Mouse (Mus musculus): Measurements from ENCODE around the gene Nt5e.

Nt5e gene

GRCm38 (mm10) chr9:88342701-88343100 lies 15.7 kb downstream of the Nt5e start:
- no peak for DNase-seq (ENCODE audit: extremely low read depth, low read depth, low spot score)

- DNase-seq (ENCODE audit: extremely low read depth, low read depth, low spot score): no peak
Measured at GRCm38 (mm10) chr9:88344424-88344823, 17.4 kb downstream of the Nt5e start.

DNA sequence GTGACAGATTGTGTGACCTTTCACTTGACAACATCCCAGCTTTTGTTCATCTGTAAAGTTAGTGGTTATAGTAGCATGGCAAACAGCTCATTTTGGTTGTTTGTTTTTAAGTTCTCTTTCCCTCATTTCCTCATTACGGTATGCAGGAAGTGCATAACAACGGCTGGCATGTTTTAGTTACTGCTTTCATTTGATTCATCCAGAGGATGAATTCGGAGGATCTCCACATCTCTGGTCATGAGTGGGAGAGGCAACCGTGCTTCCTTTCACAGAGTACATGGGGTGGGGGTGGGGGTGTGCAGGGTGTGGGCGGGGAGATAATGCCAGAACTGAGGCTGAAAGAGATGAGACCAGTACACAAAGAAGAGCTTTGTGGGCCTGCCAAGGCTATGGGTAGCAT lies 19.9 kb downstream of the Nt5e start:
- DNase-seq (ENCODE audit: extremely low read depth, low read depth, low spot score): no peak

GRCm38 (mm10) chr9:88348623-88349022 lies 21.6 kb downstream of the Nt5e start:
- no peak for DNase-seq (ENCODE audit: extremely low read depth, low read depth, low spot score)

GRCm38 (mm10) chr9:88350317-88350716 lies 23.3 kb downstream of the Nt5e start:
- DNase-seq (ENCODE audit: extremely low read depth, low read depth, low spot score): no peak

DNA sequence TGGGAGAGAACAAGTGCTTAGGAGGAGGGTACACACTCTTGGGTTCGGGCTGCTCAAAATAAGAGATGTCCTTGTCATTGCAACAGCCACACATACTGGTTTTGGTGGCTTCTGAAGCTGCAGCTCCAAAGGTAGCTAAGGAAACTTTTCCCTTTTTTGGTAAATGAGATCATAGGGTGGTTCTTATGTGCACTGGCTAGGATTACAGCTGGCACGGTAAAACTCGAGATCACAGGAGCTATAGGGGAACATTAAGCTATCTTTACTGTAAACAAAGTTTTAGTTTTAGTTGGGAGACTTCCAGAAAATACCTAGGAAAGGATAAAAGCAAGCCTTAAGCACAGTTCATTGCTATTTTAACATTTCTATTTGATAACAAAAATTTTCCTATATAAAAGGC lies 24.2 kb downstream of the Nt5e start:
- DNase-seq (ENCODE audit: extremely low read depth, low read depth, low spot score): no peak

- no peak for DNase-seq (ENCODE audit: extremely low read depth, low read depth, low spot score)
Measured at GRCm38 (mm10) chr9:88352741-88353140, 25.7 kb downstream of the Nt5e start.

DNA sequence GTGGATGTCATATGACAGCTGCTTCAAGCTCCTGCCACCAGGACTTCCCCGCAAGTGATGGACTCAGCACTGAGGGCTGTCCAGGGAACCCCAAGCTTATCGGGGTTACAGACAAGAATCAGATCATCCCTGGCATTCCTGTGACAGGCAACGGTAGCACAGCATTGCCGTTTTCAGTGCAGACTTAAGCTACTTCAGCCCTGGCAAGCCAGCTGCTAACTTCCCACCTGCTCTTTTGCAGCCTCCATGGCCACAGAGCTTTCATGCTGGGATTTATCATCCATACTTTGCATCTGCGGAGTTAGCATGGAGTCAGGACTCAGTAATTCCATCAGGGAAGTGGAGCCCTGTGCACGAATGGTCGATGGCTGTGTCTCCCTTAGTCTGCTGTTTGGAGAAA lies 26.5 kb downstream of the Nt5e start:
- DNase-seq (ENCODE audit: extremely low read depth, low read depth, low spot score): no peak

- DNase-seq (ENCODE audit: extremely low read depth, low read depth, low spot score): no peak
Measured at GRCm38 (mm10) chr9:88357173-88357572, 30.2 kb downstream of the Nt5e start.

DNA sequence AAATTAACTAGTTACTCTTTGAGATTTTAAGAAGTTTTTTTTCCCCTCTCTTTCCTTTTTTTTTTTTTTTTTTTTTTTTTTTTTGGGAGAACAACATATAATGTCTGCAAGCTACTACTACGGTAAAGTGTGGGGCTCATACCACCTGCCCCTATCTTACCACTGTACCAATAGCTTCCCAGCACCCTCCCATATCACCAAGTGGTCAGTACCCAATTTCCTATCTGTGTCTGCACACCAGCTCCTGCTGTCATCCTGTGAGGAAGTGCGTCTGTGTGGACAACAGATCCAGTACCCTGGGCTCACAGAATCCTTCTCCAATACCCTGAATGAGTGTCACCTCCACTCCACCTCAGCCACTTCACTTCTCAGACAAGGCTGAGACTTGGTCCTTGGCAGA lies 32.1 kb downstream of the Nt5e start:
- DNase-seq (ENCODE audit: extremely low read depth, low read depth, low spot score): no peak

DNA sequence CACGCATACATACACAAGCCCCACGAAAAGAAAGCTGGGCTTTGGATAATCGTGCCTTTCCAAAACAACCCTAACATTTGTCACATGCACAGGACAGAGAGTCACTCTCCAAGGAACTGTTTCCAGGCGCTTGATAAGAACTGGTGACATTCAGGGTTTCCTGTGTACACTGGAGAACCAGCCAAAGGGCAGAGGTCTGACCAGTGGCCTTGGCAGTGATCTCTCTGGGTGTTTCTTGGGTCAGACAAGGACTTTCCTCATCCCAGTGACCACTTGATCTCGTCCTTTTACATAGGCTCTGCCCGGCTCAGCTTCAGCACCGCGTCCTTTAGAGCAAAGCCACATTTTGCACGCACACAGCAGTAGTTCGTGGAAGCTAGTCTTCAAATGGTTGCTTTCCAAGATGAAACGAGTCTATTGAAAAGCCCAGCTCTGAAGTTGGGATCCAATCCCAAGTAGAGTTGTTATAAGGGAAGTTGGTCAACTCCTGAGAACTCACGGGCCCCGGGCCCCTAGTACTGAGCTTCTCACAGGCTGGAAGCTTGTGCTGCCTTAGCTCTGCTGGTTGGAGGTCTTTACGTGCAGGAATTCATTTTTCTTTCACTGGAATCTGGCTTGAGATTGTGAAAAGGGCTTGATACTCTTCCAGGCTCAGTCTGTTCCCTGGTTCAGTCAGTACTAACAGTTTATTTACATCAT lies 34.4 kb downstream of the Nt5e start:
- DNase-seq (ENCODE audit: extremely low read depth, low read depth, low spot score): no peak

DNA sequence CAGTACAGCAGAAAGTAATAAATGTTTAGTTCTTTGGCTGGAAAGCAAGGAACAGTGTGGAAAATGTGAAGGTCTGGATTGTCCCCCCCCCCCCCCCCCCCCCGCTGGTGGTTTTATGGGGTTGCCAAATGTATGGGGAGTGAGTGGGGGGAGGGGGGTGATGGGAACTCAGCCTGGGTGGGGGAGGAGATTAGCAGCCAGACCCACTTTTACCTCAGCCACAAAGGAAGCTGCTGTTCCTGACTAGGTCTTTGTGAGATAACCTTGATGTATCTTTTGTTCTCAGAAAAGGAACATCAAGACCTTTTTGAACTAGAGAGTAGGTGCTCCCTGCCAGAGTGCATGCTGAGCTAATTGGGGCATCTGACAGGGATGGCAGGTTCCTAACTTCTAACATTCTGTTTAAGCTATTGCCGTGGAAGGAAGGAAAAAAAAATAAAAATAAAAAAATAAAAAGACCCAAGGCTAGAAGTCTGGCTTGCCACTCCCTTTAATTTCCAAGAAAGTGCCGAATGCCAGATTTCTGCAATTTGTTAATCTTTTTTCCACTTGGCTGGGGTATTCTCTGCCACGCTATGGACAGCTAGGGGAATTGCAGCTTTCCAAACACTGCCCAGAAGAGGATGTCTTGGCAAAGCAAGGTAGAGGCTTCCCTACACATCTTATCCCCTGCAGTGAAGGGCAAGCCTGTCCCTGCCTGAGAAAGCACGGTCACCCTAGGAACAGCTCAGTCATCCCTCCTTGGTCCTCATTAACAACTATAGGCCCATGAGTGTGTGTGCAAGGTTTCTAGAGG lies 35.3 kb downstream of the Nt5e start:
- no peak for DNase-seq (ENCODE audit: extremely low read depth, low read depth, low spot score)

DNA sequence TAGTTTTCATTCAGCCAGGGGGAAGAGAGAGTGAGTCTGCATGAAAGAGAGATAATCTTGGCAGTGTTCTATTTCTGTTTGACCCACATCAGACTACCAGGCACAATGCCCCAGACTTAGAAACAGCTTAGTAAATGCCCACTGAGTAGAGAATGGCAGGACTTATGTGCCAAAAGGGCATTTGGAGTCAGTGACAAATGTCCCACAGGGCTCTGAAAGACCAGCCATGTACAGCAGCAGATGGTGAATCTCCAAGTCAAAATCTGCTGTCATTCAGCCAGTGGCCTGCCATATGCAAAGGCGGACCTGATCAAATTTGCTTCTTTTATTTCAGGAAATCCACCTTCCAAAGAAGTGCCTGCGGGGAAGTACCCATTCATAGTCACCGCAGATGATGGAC lies 36.1 kb downstream of the Nt5e start:
- DNase-seq (ENCODE audit: extremely low read depth, low read depth, low spot score): no peak

GRCm38 (mm10) chr9:88366308-88366707 lies 39.3 kb downstream of the Nt5e start:
- no peak for DNase-seq (ENCODE audit: extremely low read depth, low read depth, low spot score)

DNA sequence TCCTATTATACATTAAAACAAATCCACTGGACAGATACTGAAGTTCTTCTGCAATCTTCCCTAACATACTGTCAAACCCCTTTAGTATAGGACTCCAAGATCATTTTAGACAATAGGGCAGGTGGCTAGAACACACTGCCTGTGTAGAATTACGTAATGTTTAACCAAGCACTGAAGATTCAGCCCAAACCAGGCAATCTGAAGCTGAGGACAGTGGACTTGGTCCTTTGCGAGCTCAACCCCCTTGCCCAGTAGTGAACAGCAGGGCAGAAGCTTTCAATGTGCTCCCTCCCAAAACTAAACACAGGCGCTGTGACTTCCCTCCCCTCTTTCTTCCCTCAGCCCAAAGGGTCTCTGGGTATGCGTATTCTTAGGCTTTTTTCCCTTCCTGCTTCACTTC lies 39.8 kb downstream of the Nt5e start:
- DNase-seq (ENCODE audit: extremely low read depth, low read depth, low spot score): no peak

DNA sequence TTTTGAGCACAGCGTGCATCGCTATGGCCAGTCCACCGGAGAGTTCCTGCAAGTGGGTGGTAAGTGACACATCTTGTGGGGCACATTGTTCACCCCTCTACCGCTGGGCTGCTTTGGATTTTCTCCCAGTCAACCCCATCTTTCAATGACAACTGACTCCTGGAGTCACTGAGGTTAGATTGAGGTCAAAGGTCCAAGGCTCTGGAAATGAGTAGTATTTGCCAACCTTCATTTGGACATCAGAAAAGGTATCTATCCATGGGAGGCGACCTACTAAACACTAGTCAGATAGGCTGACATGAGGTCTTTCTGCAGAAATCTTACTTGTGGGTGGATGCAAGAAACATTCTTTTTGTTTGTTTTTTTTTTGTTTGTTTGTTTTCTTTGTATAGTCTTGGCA lies 40.3 kb downstream of the Nt5e start:
- DNase-seq (ENCODE audit: extremely low read depth, low read depth, low spot score): no peak

- no peak for DNase-seq (ENCODE audit: extremely low read depth, low read depth, low spot score)
Measured at GRCm38 (mm10) chr9:88367751-88368150, 40.8 kb downstream of the Nt5e start.

GRCm38 (mm10) chr9:88368476-88368875 lies 41.5 kb downstream of the Nt5e start:
- no peak for DNase-seq (ENCODE audit: extremely low read depth, low read depth, low spot score)

GRCm38 (mm10) chr9:88369666-88370065 lies 42.7 kb downstream of the Nt5e start:
- no peak for DNase-seq (ENCODE audit: extremely low read depth, low read depth, low spot score)

DNA sequence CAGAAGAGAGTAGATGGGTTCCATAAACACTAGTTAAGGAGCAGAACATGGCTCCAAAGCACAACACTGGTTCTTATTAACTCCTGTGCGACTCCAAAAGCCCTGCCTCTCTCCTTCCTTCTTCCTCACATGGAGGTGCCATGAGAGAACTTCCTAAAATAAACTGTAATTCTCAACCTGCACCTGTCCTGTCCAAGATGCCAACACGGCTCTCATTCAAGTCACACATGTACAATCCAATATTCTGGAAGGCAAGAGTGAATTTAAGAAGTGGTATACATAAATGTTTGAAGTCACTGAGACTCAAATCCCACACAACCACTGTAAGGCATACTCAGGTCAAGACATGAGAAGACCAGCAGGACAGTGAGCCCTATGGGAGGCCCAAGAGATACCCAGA lies 44.2 kb downstream of the Nt5e start:
- DNase-seq (ENCODE audit: extremely low read depth, low read depth, low spot score): no peak

DNA sequence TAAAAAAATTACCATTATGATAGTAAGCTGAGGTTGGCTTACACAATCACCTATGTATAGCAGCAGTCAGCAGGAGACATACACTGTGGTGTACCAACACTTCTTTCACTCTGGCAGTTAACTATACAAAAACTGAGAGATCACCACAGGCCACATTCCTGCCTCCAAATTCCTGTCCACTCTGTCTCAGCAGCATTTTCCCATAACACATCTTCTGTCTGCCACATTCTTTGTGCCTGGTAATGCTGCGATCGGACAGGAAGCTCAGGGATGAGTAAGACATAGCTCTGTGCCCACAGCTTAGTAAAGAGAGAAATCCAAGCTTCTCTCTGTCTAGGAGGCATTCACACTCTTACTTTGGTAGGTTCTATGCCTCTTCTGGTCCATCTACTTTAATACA lies 46.0 kb downstream of the Nt5e start:
- DNase-seq (ENCODE audit: extremely low read depth, low read depth, low spot score): no peak

GRCm38 (mm10) chr9:88377483-88377882 lies 50.5 kb downstream of the Nt5e start:
- DNase-seq (ENCODE audit: extremely low read depth, low read depth, low spot score): no peak

GRCm38 (mm10) chr9:88379057-88379456 lies 52.1 kb downstream of the Nt5e start:
- DNase-seq (ENCODE audit: extremely low read depth, low read depth, low spot score): no peak

Measured in fat pad, adult 2 months (tissue).